Mouse (Mus musculus): ENCODE results near the gene Saxo1.
A peak's percentile ranks its signal among the peaks of the same experiment; 100 is the strongest.

- TF ChIP-seq CTCF (IDR thresholded peaks at IDR 0.05; ENCODE audit: low read depth, low read length) (peak; percentile 17; the same call in 1 of the 2 replicates), GATA1 (IDR thresholded peaks at IDR 0.05; ENCODE audit: borderline replicate concordance, low read length) (no peak), TAL1 (conservative IDR thresholded peaks at IDR 0.05; ENCODE audit: low read depth, low read length) (no peak)
Measured at GRCm38 (mm10) chr4:86575283-86575983, 17.3 kb upstream of the Saxo1 start, which contains the start of gene Rraga.

Measured in G1E (cell line).